Comparison of ENCODE assay signal across 12 mouse cellular contexts in genomic region chr16:32853492-32854049, GRCm38 (mm10). TPM values are rescaled to one million over a fixed set of nuclear protein-coding genes. Genes with fewer than 3 reads are reported as not detected.
DNase-seq lines count a peak whose midpoint lies in the region; ATAC-seq lines count a peak whose summit lies in the region.
"Had no signal": no experiment of that assay in that cellular context is flagged by ENCODE, and none has a peak within 500 bp of the region (broad histone marks: within the 10 kb centered on the region; RNA-seq: fewer than 3 reads in every experiment).

No protein-coding gene starts in this region.

- no peaks in the 10 kb centered on the region for H3K9me3 ChIP-seq in megakaryocyte, embryonic 14.5 days
- H3K9me3 ChIP-seq in limb, embryonic 10.5 days (replicated peaks) = no peaks in the 10 kb centered on the region
- H3K9me3 ChIP-seq: embryonic facial prominence, embryonic 13.5 days; hindbrain, embryonic 10.5 days had no signal

- peaks cover 51% of the 10 kb centered on the region for H3K36me3 ChIP-seq in megakaryocyte, embryonic 14.5 days (replicated peaks; ENCODE audit: low read length)
- H3K36me3 ChIP-seq in macrophage (ENCODE audit: inconsistent target) = peaks cover 14% of the 10 kb centered on the region; the same call in 1 of the 2 replicates
- peaks cover 34% of the 10 kb centered on the region for H3K36me3 ChIP-seq in limb, embryonic 10.5 days

- peak overlapping the region; percentile 54 for H3K27ac ChIP-seq in macrophage
- no peak overlapping the region for H3K27ac ChIP-seq in limb, embryonic 10.5 days
- H3K27ac ChIP-seq: hindbrain, embryonic 10.5 days had no signal

- WGBS in macrophage (ENCODE audit: missing documents) = 70% methylated on average over 13 of the region's 13 CpGs
- 83% methylated on average over 13 of the region's 13 CpGs for WGBS in limb, embryonic 10.5 days

- no peak for DNase-seq in frontal cortex, postnatal 14 days (ENCODE audit: low spot score in 2 of 2)
- peak; percentile 66 for DNase-seq in heart, adult 8-10 months (ENCODE audit: low spot score)
- no peak for DNase-seq in limb, embryonic 10.5 days (ENCODE audit: low spot score)
- DNase-seq in layer of hippocampus, adult 9-10 months (ENCODE audit: low spot score) = no peak

- H3K79me2 ChIP-seq in macrophage (ENCODE audit: inconsistent target) = peaks cover 20% of the 10 kb centered on the region; the same call in 1 of the 2 replicates

- peak; percentile 38 for ATAC-seq in frontal cortex, adult (ENCODE audit: low TSS enrichment)
- no peak for ATAC-seq in megakaryocyte, adult 5-6 weeks (ENCODE audit: poor library complexity, severe bottlenecking)
- ATAC-seq: midbrain, embryonic 16.5 days had no signal

- peaks cover 50% of the 10 kb centered on the region for H3K4me1 ChIP-seq in megakaryocyte, embryonic 14.5 days
- no peaks in the 10 kb centered on the region for H3K4me1 ChIP-seq in limb, embryonic 10.5 days
- H3K4me1 ChIP-seq: hindbrain, embryonic 10.5 days had no signal

- no peaks in the 10 kb centered on the region for H3K27me3 ChIP-seq in megakaryocyte, embryonic 14.5 days (replicated peaks)
- no peaks in the 10 kb centered on the region for H3K27me3 ChIP-seq in limb, embryonic 10.5 days (ENCODE audit: low read depth, poor library complexity, severe bottlenecking)
- H3K27me3 ChIP-seq: embryonic facial prominence, embryonic 13.5 days had no signal

- peak overlapping the region; percentile 70 for H3K4me3 ChIP-seq in megakaryocyte, embryonic 14.5 days (replicated peaks)
- H3K4me3 ChIP-seq in macrophage (ENCODE audit: inconsistent target) = no peak overlapping the region
- no peak overlapping the region for H3K4me3 ChIP-seq in limb, embryonic 10.5 days
- H3K4me3 ChIP-seq: embryonic facial prominence, embryonic 13.5 days; hindbrain, embryonic 10.5 days had no signal

RNA-seq across cellular contexts. Expression of gene Fyttd1, which starts 23.7 kb away (rescaled TPM):
- polyA plus RNA-seq in megakaryocyte, embryonic 14.5 days (2012; ENCODE audit: insufficient read depth, low replicate concordance) = 22.1 and 57.2 TPM in 2 replicates
- 23.1 and 26.1 TPM in 2 replicates for total RNA-seq in megakaryocyte, adult 5-6 weeks (2015)
- 24.1 and 35.0 TPM in 2 replicates for total RNA-seq in megakaryocyte, adult 5-6 weeks (2017)
- total RNA-seq in heart, adult 8-10 months (2022) = 100 to 1,000 TPM in 3 of 4 experiments, 10 to 100 TPM in 1; 94.2 to 123 (median 109) TPM
- total RNA-seq in macrophage (2018; cell fraction: chromatin; rRNA removed) = 100 to 1,000 TPM in 3 of 26 experiments, 10 to 100 TPM in 23; 27.1 to 130 (median 68.4) TPM
- total RNA-seq in macrophage (2018; cell fraction: cytosol; rRNA removed) = 10 to 100 TPM; 19.7 to 50.0 (median 25.7) TPM
- total RNA-seq in macrophage (2018; cell fraction: nucleus; rRNA removed) = 10 to 100 TPM; 18.1 to 97.0 (median 42.0) TPM
- 25.9 to 31.3 TPM (median 28.1 TPM) in 3 replicates for polyA plus RNA-seq in macrophage (2018)
- polyA plus RNA-seq in limb, embryonic 10.5 days (2016; fragmentation: Nextera tagmentation; extraction: Ambion mirVana) = 91.6 and 94.8 TPM in 2 replicates

RNA-seq across cellular contexts. Expression of gene Rubcn, which starts 24.0 kb away (rescaled TPM):
- 5.3 and 9.9 TPM in 2 replicates for polyA plus RNA-seq in megakaryocyte, embryonic 14.5 days (2012; ENCODE audit: insufficient read depth, low replicate concordance)
- total RNA-seq in megakaryocyte, adult 5-6 weeks (2015) = 12.4 and 18.8 TPM in 2 replicates
- total RNA-seq in megakaryocyte, adult 5-6 weeks (2017) = 22.8 and 22.9 TPM in 2 replicates
- 10 to 100 TPM; 30.7 to 37.0 (median 34.2) TPM for total RNA-seq in heart, adult 8-10 months (2022)
- 10 to 100 TPM in 24 of 26 experiments, 1 to 10 TPM in 2; 7.0 to 97.8 (median 46.3) TPM for total RNA-seq in macrophage (2018; cell fraction: chromatin; rRNA removed)
- total RNA-seq in macrophage (2018; cell fraction: cytosol; rRNA removed) = 10 to 100 TPM; 14.3 to 42.4 (median 30.2) TPM
- 10 to 100 TPM; 13.2 to 63.0 (median 33.8) TPM for total RNA-seq in macrophage (2018; cell fraction: nucleus; rRNA removed)
- 18.4 to 30.2 TPM (median 22.9 TPM) in 3 replicates for polyA plus RNA-seq in macrophage (2018)
- polyA plus RNA-seq in limb, embryonic 10.5 days (2016; fragmentation: Nextera tagmentation; extraction: Ambion mirVana) = 16.2 and 17.6 TPM in 2 replicates

RNA-seq across cellular contexts. Expression of gene Smbd1, which starts 43.3 kb away (rescaled TPM):
- polyA plus RNA-seq in megakaryocyte, embryonic 14.5 days (2012; ENCODE audit: insufficient read depth, low replicate concordance) = not detected in 2 replicates
- not detected in 2 replicates for total RNA-seq in megakaryocyte, adult 5-6 weeks (2015)
- total RNA-seq in megakaryocyte, adult 5-6 weeks (2017) = not detected in 2 replicates
- total RNA-seq in heart, adult 8-10 months (2022) = not detected
- total RNA-seq in macrophage (2018; cell fraction: chromatin; rRNA removed) = not detected
- not detected for total RNA-seq in macrophage (2018; cell fraction: cytosol; rRNA removed)
- total RNA-seq in macrophage (2018; cell fraction: nucleus; rRNA removed) = not detected
- not detected in 3 replicates for polyA plus RNA-seq in macrophage (2018)
- not detected in 2 replicates for polyA plus RNA-seq in limb, embryonic 10.5 days (2016; fragmentation: Nextera tagmentation; extraction: Ambion mirVana)
- total RNA-seq: left cerebral cortex, postnatal 36 days had no signal
- polyA plus RNA-seq: embryonic facial prominence, embryonic 13.5 days; hindbrain, embryonic 10.5 days; midbrain, embryonic 16.5 days had no signal

RNA-seq across cellular contexts. Expression of gene Muc20, which starts 56.3 kb away (rescaled TPM):
- polyA plus RNA-seq in megakaryocyte, embryonic 14.5 days (2012; ENCODE audit: insufficient read depth, low replicate concordance) = not detected in 2 replicates
- 0.87 and 2.0 TPM in 2 replicates for total RNA-seq in megakaryocyte, adult 5-6 weeks (2015)
- 0.29 TPM in 1 of 2 replicates, not detected in the other for total RNA-seq in megakaryocyte, adult 5-6 weeks (2017)
- under 1 TPM; 0.33 to 0.79 (median 0.47) TPM for total RNA-seq in heart, adult 8-10 months (2022)
- total RNA-seq in macrophage (2018; cell fraction: chromatin; rRNA removed) = not detected
- not detected for total RNA-seq in macrophage (2018; cell fraction: cytosol; rRNA removed)
- not detected for total RNA-seq in macrophage (2018; cell fraction: nucleus; rRNA removed)
- polyA plus RNA-seq in macrophage (2018) = not detected in 3 replicates
- polyA plus RNA-seq in limb, embryonic 10.5 days (2016; fragmentation: Nextera tagmentation; extraction: Ambion mirVana) = not detected in 2 replicates
- total RNA-seq: left cerebral cortex, postnatal 36 days had no signal
- polyA plus RNA-seq: embryonic facial prominence, embryonic 13.5 days; hindbrain, embryonic 10.5 days; midbrain, embryonic 16.5 days had no signal
